Mouse (Mus musculus): ENCODE results near the gene Nup93. TPM values are rescaled to one million over a fixed set of nuclear protein-coding genes. Genes with fewer than 3 reads are reported as not detected.

Gene Nup93
- polyA plus RNA-seq, 1 experiment from 2014 or later: 54.0 TPM

- 76% methylated on average over 6 of the region's 6 CpGs for WGBS
Observed at GRCm38 (mm10) chr8:94185791-94186190, 28.6 kb upstream of the Nup93 start.

GRCm38 (mm10) chr8:94186542-94186941 lies 27.8 kb upstream of the Nup93 start:
- Histone ChIP-seq H3K4me1 (ENCODE audit: control insufficient read depth, insufficient read depth, low read depth, low read length) (peaks cover 17% of the 10 kb centered on the region), H3K27me3 (replicated peaks; ENCODE audit: control insufficient read depth, insufficient read depth, low read length) (peaks cover 33% of the 10 kb centered on the region), H3K4me2 (ENCODE audit: low read length) (peak overlapping the region; percentile 31), H3K36me3 (ENCODE audit: control insufficient read depth, insufficient read depth, low read length) (no peaks in the 10 kb centered on the region), H3K9me3 (ENCODE audit: control insufficient read depth, low read length) (no peaks in the 10 kb centered on the region), H3K27ac (ENCODE audit: low read depth, low read length) (no peak overlapping the region), H3K9ac (ENCODE audit: low read depth, low read length) (no peak overlapping the region; the same call in 1 of the 2 replicates), H3K4me3 (ENCODE audit: low read length) (peak overlapping the region; percentile 8; the same call in 1 of the 2 replicates)
- 7% methylated on average over 17 of the region's 17 CpGs for WGBS
- ATAC-seq: peak; percentile 59; the same call in 1 of the 2 replicates

More at GRCm38 (mm10) chr8:94185791-94186190, 28.6 kb upstream of the Nup93 start:
- Histone ChIP-seq H3K4me2 (ENCODE audit: low read length) (no peak overlapping the region), H3K9ac (ENCODE audit: low read depth, low read length) (no peak overlapping the region), H3K36me3 (ENCODE audit: control insufficient read depth, insufficient read depth, low read length) (no peaks in the 10 kb centered on the region), H3K27ac (ENCODE audit: low read depth, low read length) (no peak overlapping the region), H3K9me3 (ENCODE audit: control insufficient read depth, low read length) (no peaks in the 10 kb centered on the region), H3K4me1 (ENCODE audit: control insufficient read depth, insufficient read depth, low read depth, low read length) (peaks cover 17% of the 10 kb centered on the region), H3K4me3 (ENCODE audit: low read length) (no peak overlapping the region), H3K27me3 (replicated peaks; ENCODE audit: control insufficient read depth, insufficient read depth, low read length) (peaks cover 33% of the 10 kb centered on the region)
- no peak for ATAC-seq

DNA sequence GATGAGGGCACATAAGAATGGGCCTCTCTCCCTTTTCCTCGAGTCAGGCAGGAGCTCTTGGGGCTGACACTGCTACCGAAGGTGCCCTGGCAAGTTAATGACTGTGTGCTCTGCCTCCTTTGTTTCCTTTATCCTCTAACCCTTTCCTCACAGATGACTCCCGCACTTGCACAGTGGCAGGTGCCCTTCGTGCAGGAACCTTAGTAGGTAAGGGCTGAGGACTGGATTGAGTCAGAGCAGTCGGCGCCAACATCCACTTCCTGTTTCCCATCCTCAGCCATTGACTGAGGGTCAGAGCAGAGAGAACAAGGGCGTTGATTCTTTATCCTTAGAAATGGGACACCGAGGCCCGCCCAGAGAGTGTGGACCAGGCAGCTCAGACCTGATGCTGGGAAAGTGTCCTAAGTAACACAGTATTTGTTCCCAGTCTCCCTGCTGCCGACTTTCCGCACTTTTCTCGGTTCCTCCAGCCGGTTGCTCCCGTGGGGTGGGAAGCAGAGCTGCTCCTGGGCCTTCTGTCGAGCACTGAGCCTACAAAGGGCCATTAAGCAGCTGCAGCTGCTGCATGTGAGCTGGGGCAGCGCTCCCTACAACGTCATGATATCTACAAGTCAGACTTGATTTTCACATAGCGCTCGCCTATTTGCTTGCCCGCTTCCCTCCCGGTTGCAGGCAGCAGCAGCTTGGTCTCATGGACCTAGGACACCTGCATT lies 26.9 kb upstream of the Nup93 start:
- Histone ChIP-seq H3K4me2 (ENCODE audit: low read length) (no peak overlapping the region), H3K36me3 (ENCODE audit: control insufficient read depth, insufficient read depth, low read length) (no peaks in the 10 kb centered on the region), H3K4me3 (ENCODE audit: low read length) (no peak overlapping the region), H3K27ac (ENCODE audit: low read depth, low read length) (no peak overlapping the region), H3K9ac (ENCODE audit: low read depth, low read length) (no peak overlapping the region), H3K4me1 (ENCODE audit: control insufficient read depth, insufficient read depth, low read depth, low read length) (peaks cover 17% of the 10 kb centered on the region), H3K27me3 (replicated peaks; ENCODE audit: control insufficient read depth, insufficient read depth, low read length) (peaks cover 29% of the 10 kb centered on the region), H3K9me3 (ENCODE audit: control insufficient read depth, low read length) (no peaks in the 10 kb centered on the region)
- WGBS: 34% methylated on average over 21 of the region's 21 CpGs
- ATAC-seq: no peak

DNA sequence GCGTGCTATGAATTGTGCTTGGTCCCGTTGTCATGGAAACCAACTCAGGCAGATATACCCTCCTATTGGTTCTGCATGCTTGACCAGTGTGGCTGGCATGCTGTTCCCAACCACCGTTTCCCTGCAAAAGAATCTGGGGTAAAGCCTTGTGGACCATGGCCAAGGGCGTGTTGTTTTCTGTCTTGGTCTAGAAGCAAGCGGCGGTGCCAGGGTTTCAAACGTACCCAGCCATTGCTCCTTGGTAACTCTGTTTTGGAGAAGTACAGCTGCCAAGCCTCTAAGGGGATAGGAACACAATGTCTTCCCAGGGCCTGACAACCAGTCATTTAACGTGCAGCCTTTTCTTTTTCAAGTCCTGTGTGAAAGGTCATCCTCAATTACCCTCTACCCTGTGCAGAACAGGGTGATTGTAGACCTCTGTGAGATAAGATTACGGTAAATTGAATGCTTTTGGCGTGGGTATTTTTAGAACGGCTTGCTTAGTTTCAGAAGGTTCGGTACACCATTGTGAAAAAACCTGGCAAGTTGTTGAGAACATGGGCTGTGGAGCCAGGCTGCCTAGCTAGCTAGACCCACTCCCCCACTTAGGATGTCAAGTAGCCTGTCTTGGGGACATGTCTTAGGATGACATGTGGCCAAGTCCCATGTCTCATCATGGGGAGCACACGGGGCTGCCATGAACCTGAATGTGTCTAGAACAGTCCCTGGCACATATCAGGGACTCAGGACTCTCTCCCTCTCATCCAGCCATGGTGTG lies 24.9 kb upstream of the Nup93 start:
- peak; percentile 83 for ATAC-seq
- Histone ChIP-seq H3K36me3 (ENCODE audit: control insufficient read depth, insufficient read depth, low read length) (no peaks in the 10 kb centered on the region), H3K27me3 (replicated peaks; ENCODE audit: control insufficient read depth, insufficient read depth, low read length) (peaks cover 13% of the 10 kb centered on the region), H3K9ac (ENCODE audit: low read depth, low read length) (no peak overlapping the region), H3K4me3 (ENCODE audit: low read length) (no peak overlapping the region), H3K27ac (ENCODE audit: low read depth, low read length) (0 out of 2 replicates have a peak overlapping the region, but pooled peaks have one; percentile 6), H3K4me1 (ENCODE audit: control insufficient read depth, insufficient read depth, low read depth, low read length) (peaks cover 10% of the 10 kb centered on the region), H3K4me2 (ENCODE audit: low read length) (no peak overlapping the region), H3K9me3 (ENCODE audit: control insufficient read depth, low read length) (no peaks in the 10 kb centered on the region)
- 48% methylated on average over 13 of the region's 13 CpGs for WGBS

DNA sequence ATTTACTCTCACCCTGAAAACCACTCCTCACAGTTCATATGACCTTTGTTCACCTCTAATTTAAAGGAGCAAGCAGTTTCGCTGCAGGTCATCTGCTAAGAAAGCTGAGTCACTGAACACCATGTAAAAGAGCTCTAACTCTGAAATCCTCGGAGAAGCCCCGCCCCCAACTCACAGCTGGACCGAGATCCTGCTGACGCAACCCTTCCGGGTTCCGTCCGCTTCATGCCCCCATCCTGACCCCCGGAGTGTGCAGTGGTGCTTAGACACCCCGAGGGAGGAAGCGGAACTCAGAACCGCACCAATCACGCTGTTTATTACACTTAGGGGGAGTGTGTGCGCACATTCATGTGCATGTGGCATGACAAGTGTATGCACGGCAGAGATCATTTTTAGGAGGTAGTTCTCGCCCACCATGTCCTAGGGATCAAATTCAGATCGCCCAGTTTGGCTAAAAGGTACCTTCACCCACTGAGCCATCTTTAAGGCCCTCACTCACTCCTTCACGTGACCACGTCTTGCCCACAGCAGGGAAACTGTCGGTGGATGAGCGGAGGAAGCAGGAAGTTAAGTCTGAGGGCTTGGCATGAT lies 23.2 kb upstream of the Nup93 start:
- Histone ChIP-seq H3K9me3 (ENCODE audit: control insufficient read depth, low read length) (no peaks in the 10 kb centered on the region), H3K4me3 (ENCODE audit: low read length) (peak overlapping the region; percentile 26), H3K27me3 (replicated peaks; ENCODE audit: control insufficient read depth, insufficient read depth, low read length) (peaks cover under 1% of the 10 kb centered on the region; the same call in 1 of the 2 replicates), H3K4me1 (ENCODE audit: control insufficient read depth, insufficient read depth, low read depth, low read length) (peaks cover 10% of the 10 kb centered on the region), H3K27ac (ENCODE audit: low read depth, low read length) (no peak overlapping the region), H3K9ac (ENCODE audit: low read depth, low read length) (peak overlapping the region; percentile 47; the same call in 1 of the 2 replicates), H3K4me2 (ENCODE audit: low read length) (peak overlapping the region; percentile 61), H3K36me3 (ENCODE audit: control insufficient read depth, insufficient read depth, low read length) (no peaks in the 10 kb centered on the region)
- WGBS: 25% methylated on average over 21 of the region's 21 CpGs
- no peak for ATAC-seq

DNA sequence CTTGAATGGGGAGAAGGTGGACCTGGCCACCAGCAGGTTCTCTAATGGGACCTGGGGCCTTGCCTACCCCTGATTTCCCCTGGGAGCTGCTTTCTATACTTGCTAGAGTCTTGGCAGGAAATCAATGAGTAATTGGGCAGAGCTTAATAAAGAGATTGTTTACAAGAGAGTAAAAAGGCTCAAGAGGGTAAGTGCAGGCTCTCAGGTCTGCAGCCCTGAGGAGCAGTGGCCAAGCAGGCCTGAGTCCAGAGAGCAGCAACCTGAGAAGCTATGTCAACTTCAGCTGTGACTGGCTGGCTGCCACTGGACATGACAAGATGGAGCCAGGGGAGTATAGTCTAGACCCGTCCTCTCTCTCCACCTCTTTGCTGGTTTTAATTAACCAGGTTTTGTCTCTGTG lies 21.4 kb upstream of the Nup93 start:
- Histone ChIP-seq H3K27me3 (replicated peaks; ENCODE audit: control insufficient read depth, insufficient read depth, low read length) (no peaks in the 10 kb centered on the region), H3K4me3 (ENCODE audit: low read length) (no peak overlapping the region), H3K9ac (ENCODE audit: low read depth, low read length) (no peak overlapping the region), H3K9me3 (ENCODE audit: control insufficient read depth, low read length) (no peaks in the 10 kb centered on the region), H3K27ac (ENCODE audit: low read depth, low read length) (no peak overlapping the region), H3K36me3 (ENCODE audit: control insufficient read depth, insufficient read depth, low read length) (no peaks in the 10 kb centered on the region), H3K4me1 (ENCODE audit: control insufficient read depth, insufficient read depth, low read depth, low read length) (no peaks in the 10 kb centered on the region), H3K4me2 (ENCODE audit: low read length) (no peak overlapping the region)
- 70% methylated on average over 1 of the region's 1 CpGs for WGBS
- no peak for ATAC-seq

GRCm38 (mm10) chr8:94194591-94195223 lies 19.7 kb upstream of the Nup93 start:
- no peak for ATAC-seq
- no peak overlapping the region for H3K27ac ChIP-seq (ENCODE audit: low read depth, low read length)
- H3K9ac ChIP-seq (ENCODE audit: low read depth, low read length): no peak overlapping the region
- no peak overlapping the region for H3K4me2 ChIP-seq (ENCODE audit: low read length)
- H3K4me1 ChIP-seq (ENCODE audit: control insufficient read depth, insufficient read depth, low read depth, low read length): no peaks in the 10 kb centered on the region
- no peaks in the 10 kb centered on the region for H3K9me3 ChIP-seq (ENCODE audit: control insufficient read depth, low read length)
- H3K27me3 ChIP-seq (replicated peaks; ENCODE audit: control insufficient read depth, insufficient read depth, low read length): no peaks in the 10 kb centered on the region
- 85% methylated on average over 7 of the region's 7 CpGs for WGBS
- no peak overlapping the region for H3K4me3 ChIP-seq (ENCODE audit: low read length)
- no peaks in the 10 kb centered on the region for H3K36me3 ChIP-seq (ENCODE audit: control insufficient read depth, insufficient read depth, low read length)

DNA sequence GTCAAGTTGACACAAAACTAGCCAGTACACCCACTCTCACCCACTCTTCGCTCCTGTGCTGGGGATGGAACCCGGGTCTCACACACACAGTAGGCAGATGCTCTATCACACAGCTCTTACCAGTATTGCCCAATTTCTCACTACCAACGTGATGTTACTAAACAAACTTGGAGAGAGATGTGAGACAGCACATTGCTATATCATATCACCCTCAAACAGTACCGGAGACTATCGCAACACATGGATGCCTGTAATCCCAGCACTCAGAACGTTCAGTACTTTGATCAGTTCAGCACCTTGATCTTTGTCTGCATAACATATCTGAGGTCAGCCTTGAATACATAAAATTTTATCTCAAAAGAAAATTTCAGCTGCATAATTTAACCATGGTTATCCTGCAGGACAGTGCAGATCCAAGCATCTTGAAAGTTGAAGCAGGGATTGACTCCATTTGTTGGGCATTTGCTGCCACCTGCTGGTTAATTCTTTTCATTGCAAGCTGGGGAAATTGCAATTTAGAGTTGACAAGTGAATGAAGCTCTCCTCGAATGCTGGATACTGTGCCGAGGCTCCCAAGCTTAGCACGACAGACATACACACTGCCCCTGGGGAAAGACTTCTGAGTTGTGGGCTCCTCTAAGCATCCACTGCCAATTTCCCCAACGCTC lies 15.0 kb upstream of the Nup93 start:
- Histone ChIP-seq H3K4me3 (ENCODE audit: low read length) (no peak overlapping the region), H3K9me3 (ENCODE audit: control insufficient read depth, low read length) (no peaks in the 10 kb centered on the region), H3K36me3 (ENCODE audit: control insufficient read depth, insufficient read depth, low read length) (no peaks in the 10 kb centered on the region), H3K27me3 (replicated peaks; ENCODE audit: control insufficient read depth, insufficient read depth, low read length) (no peaks in the 10 kb centered on the region), H3K9ac (ENCODE audit: low read depth, low read length) (no peak overlapping the region), H3K4me2 (ENCODE audit: low read length) (peak overlapping the region; percentile 16; the same call in 1 of the 2 replicates), H3K4me1 (ENCODE audit: control insufficient read depth, insufficient read depth, low read depth, low read length) (no peaks in the 10 kb centered on the region), H3K27ac (ENCODE audit: low read depth, low read length) (no peak overlapping the region)
- ATAC-seq: peak; percentile 52
- WGBS: 43% methylated on average over 10 of the region's 10 CpGs
